Mouse (Mus musculus): ENCODE results near the gene Lypla2. TPM values are rescaled to one million over a fixed set of nuclear protein-coding genes. Genes with fewer than 3 reads are reported as not detected.

The Lypla2 gene
- 204 and 210 TPM in 2 replicates for polyA plus RNA-seq (2016; fragmentation: Nextera tagmentation; extraction: Ambion mirVana)

- DNase-seq (ENCODE audit: extremely low spot score, low spot score), result peak; percentile 80
- Histone ChIP-seq H3K4me1 (peaks cover 35% of the 10 kb centered on the region), H3K27ac (peak within 1 kb of the TSS; percentile 93), H3K9me3 (no peaks in the 10 kb centered on the region), H3K4me3 (peak within 1 kb of the TSS; percentile 100), H3K27me3 (ENCODE audit: poor library complexity, severe bottlenecking) (no peaks in the 10 kb centered on the region), H3K36me3 (replicated peaks) (peaks cover 75% of the 10 kb centered on the region)
- under 1% methylated on average over 18 of the region's 19 CpGs for WGBS
Observed at GRCm38 (mm10) chr4:135972556-135972906, at the start of gene Lypla2. Gene Lypla2, minus strand, starts transcription at chr4:135972626.

- peaks cover 23% of the 10 kb centered on the region for H3K4me1 ChIP-seq
- under 1% methylated on average over 48 of the region's 48 CpGs for WGBS
- peak within 1 kb of the TSS; percentile 91 for H3K27ac ChIP-seq
- H3K9me3 ChIP-seq, result no peaks in the 10 kb centered on the region
- H3K27me3 ChIP-seq (ENCODE audit: poor library complexity, severe bottlenecking), result no peaks in the 10 kb centered on the region
- peak; percentile 100 for DNase-seq (ENCODE audit: extremely low spot score, low spot score)
- H3K4me3 ChIP-seq, result peak within 1 kb of the TSS; percentile 100
- H3K36me3 ChIP-seq (replicated peaks), result peaks cover 14% of the 10 kb centered on the region
Observed at GRCm38 (mm10) chr4:136021549-136022047, 49.2 kb upstream of the Lypla2 start, which contains the start of gene Eloa. Gene Eloa, minus strand, starts transcription at chr4:136021763.

- no peaks in the 10 kb centered on the region for H3K27me3 ChIP-seq (ENCODE audit: poor library complexity, severe bottlenecking)
- H3K4me1 ChIP-seq, result peaks cover 23% of the 10 kb centered on the region
- no peak for DNase-seq (ENCODE audit: extremely low spot score, low spot score)
- H3K9me3 ChIP-seq, result no peaks in the 10 kb centered on the region
- H3K4me3 ChIP-seq, result peak overlapping the region; percentile 100
- peaks cover 15% of the 10 kb centered on the region for H3K36me3 ChIP-seq (replicated peaks)
- 1% methylated on average over 62 of the region's 62 CpGs for WGBS
- H3K27ac ChIP-seq, result peak overlapping the region; percentile 91
Observed at GRCm38 (mm10) chr4:136020743-136021548, 48.5 kb upstream of the Lypla2 start.

GRCm38 (mm10) chr4:136016059-136016602, 43.7 kb upstream of the Lypla2 start:
- Histone ChIP-seq H3K4me1 (peaks cover 18% of the 10 kb centered on the region), H3K27me3 (ENCODE audit: poor library complexity, severe bottlenecking) (no peaks in the 10 kb centered on the region), H3K27ac (no peak overlapping the region), H3K36me3 (replicated peaks) (peaks cover 48% of the 10 kb centered on the region), H3K9me3 (no peaks in the 10 kb centered on the region), H3K4me3 (no peak overlapping the region)
- no peak for DNase-seq (ENCODE audit: extremely low spot score, low spot score)
- WGBS, result 87% methylated on average over 3 of the region's 3 CpGs

- Histone ChIP-seq H3K4me1 (no peaks in the 10 kb centered on the region), H3K27ac (no peak overlapping the region), H3K4me3 (no peak overlapping the region), H3K27me3 (ENCODE audit: poor library complexity, severe bottlenecking) (no peaks in the 10 kb centered on the region), H3K9me3 (no peaks in the 10 kb centered on the region), H3K36me3 (replicated peaks) (peaks cover 87% of the 10 kb centered on the region)
- WGBS, result 93% methylated on average over 4 of the region's 4 CpGs
- no peak for DNase-seq (ENCODE audit: extremely low spot score, low spot score)
Observed at GRCm38 (mm10) chr4:136010586-136010985, 38.2 kb upstream of the Lypla2 start.

- H3K27ac ChIP-seq, result no peak overlapping the region
- DNase-seq (ENCODE audit: extremely low spot score, low spot score), result no peak
- peaks cover 96% of the 10 kb centered on the region for H3K36me3 ChIP-seq (replicated peaks)
Observed at GRCm38 (mm10) chr4:136008782-136009447, 36.5 kb upstream of the Lypla2 start.

GRCm38 (mm10) chr4:136006821-136007220, 34.4 kb upstream of the Lypla2 start:
- Histone ChIP-seq H3K9me3 (no peaks in the 10 kb centered on the region), H3K27ac (no peak overlapping the region), H3K27me3 (ENCODE audit: poor library complexity, severe bottlenecking) (no peaks in the 10 kb centered on the region), H3K36me3 (replicated peaks) (peaks cover 98% of the 10 kb centered on the region), H3K4me1 (no peaks in the 10 kb centered on the region), H3K4me3 (no peak overlapping the region)
- no peak for DNase-seq (ENCODE audit: extremely low spot score, low spot score)
- 94% methylated on average over 3 of the region's 3 CpGs for WGBS

More at GRCm38 (mm10) chr4:136008782-136009447, 36.5 kb upstream of the Lypla2 start:
- Histone ChIP-seq H3K4me1 (no peaks in the 10 kb centered on the region), H3K9me3 (no peaks in the 10 kb centered on the region), H3K4me3 (no peak overlapping the region), H3K27me3 (ENCODE audit: poor library complexity, severe bottlenecking) (no peaks in the 10 kb centered on the region)
- WGBS, result 94% methylated on average over 8 of the region's 8 CpGs

- Histone ChIP-seq H3K4me1 (no peaks in the 10 kb centered on the region), H3K9me3 (no peaks in the 10 kb centered on the region), H3K27me3 (ENCODE audit: poor library complexity, severe bottlenecking) (no peaks in the 10 kb centered on the region), H3K27ac (no peak overlapping the region), H3K4me3 (no peak overlapping the region), H3K36me3 (replicated peaks) (peaks cover 89% of the 10 kb centered on the region)
- no peak for DNase-seq (ENCODE audit: extremely low spot score, low spot score)
- WGBS, result 95% methylated on average over 2 of the region's 2 CpGs
Observed at GRCm38 (mm10) chr4:136004921-136005320, 32.5 kb upstream of the Lypla2 start.

GRCm38 (mm10) chr4:136004107-136004675, 31.8 kb upstream of the Lypla2 start:
- no peaks in the 10 kb centered on the region for H3K27me3 ChIP-seq (ENCODE audit: poor library complexity, severe bottlenecking)
- no peak overlapping the region for H3K4me3 ChIP-seq
- no peaks in the 10 kb centered on the region for H3K9me3 ChIP-seq
- H3K4me1 ChIP-seq, result no peaks in the 10 kb centered on the region
- no peak for DNase-seq (ENCODE audit: extremely low spot score, low spot score)
- 88% methylated on average over 5 of the region's 5 CpGs for WGBS
- H3K27ac ChIP-seq, result no peak overlapping the region
- H3K36me3 ChIP-seq (replicated peaks), result peaks cover 82% of the 10 kb centered on the region

GRCm38 (mm10) chr4:135995118-135995517, 22.7 kb upstream of the Lypla2 start:
- DNase-seq (ENCODE audit: extremely low spot score, low spot score), result no peak
- no peaks in the 10 kb centered on the region for H3K36me3 ChIP-seq (replicated peaks)
- no peaks in the 10 kb centered on the region for H3K27me3 ChIP-seq (ENCODE audit: poor library complexity, severe bottlenecking)
- WGBS, result 88% methylated on average over 4 of the region's 4 CpGs
- no peaks in the 10 kb centered on the region for H3K4me1 ChIP-seq
- no peak overlapping the region for H3K4me3 ChIP-seq
- peaks cover 5% of the 10 kb centered on the region; the same call in 1 of the 2 replicates for H3K9me3 ChIP-seq
- H3K27ac ChIP-seq, result no peak overlapping the region

GRCm38 (mm10) chr4:135993941-135994340, 21.5 kb upstream of the Lypla2 start:
- DNase-seq (ENCODE audit: extremely low spot score, low spot score), result no peak
- 95% methylated on average over 6 of the region's 6 CpGs for WGBS

GRCm38 (mm10) chr4:135987714-135988113, 15.3 kb upstream of the Lypla2 start:
- no peak for DNase-seq (ENCODE audit: extremely low spot score, low spot score)
- no peaks in the 10 kb centered on the region for H3K9me3 ChIP-seq
- H3K4me1 ChIP-seq, result peaks cover 30% of the 10 kb centered on the region
- WGBS, result 71% methylated on average over 9 of the region's 9 CpGs
- H3K27ac ChIP-seq, result peak overlapping the region; percentile 94
- no peaks in the 10 kb centered on the region for H3K27me3 ChIP-seq (ENCODE audit: poor library complexity, severe bottlenecking)
- H3K36me3 ChIP-seq (replicated peaks), result peaks cover 28% of the 10 kb centered on the region
- peak overlapping the region; percentile 99 for H3K4me3 ChIP-seq

More at GRCm38 (mm10) chr4:135993941-135994340, 21.5 kb upstream of the Lypla2 start:
- Histone ChIP-seq H3K4me3 (no peak overlapping the region), H3K9me3 (peaks cover 5% of the 10 kb centered on the region; the same call in 1 of the 2 replicates), H3K36me3 (replicated peaks) (no peaks in the 10 kb centered on the region), H3K4me1 (no peaks in the 10 kb centered on the region), H3K27ac (no peak overlapping the region), H3K27me3 (ENCODE audit: poor library complexity, severe bottlenecking) (no peaks in the 10 kb centered on the region)
